Mouse (Mus musculus): Measurements from ENCODE around the gene Galc. TPM values are rescaled to one million over a fixed set of nuclear protein-coding genes. Genes with fewer than 3 reads are reported as not detected.

Gene Galc
- total and polyA plus RNA-seq, 2 experiments = 3.5 to 4.5 TPM

DNA sequence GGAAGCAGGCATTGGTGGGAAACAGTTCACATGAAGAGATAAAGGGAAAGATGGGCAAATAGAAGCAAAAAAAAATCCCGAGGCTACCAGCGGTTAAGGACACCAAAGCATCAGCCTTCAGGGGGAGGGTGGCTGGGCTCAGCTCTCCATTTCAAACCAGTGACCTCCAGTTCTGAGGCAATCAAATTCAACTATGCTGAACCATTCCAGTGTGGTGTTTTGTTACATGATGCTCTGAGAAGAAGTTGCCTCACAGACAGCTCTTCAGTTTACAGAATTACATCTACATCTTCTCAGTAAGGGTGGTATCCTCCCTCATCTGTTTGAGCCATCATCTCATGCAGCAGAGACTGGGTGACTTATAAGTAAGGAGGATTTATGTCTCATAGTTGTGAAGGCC, 82.6 kb downstream of the Galc start:
- Histone ChIP-seq H3K79me2 (ENCODE audit: control insufficient read depth, insufficient read depth, low read length) (no peaks in the 10 kb centered on the region), H3K4me3 (ENCODE audit: insufficient read depth, low read depth, low read length) (no peak overlapping the region), H3K36me3 (ENCODE audit: control insufficient read depth, insufficient read depth, low read length) (no peaks in the 10 kb centered on the region), H3K27ac (replicated peaks; ENCODE audit: insufficient read depth, low read depth, low read length) (no peak overlapping the region), H3K9ac (ENCODE audit: low read depth, low read length) (no peak overlapping the region), H3K27me3 (ENCODE audit: control insufficient read depth, insufficient read depth, low read length) (no peaks in the 10 kb centered on the region), H3K4me1 (ENCODE audit: control insufficient read depth, insufficient read depth, low read length) (no peaks in the 10 kb centered on the region)
- 71% methylated on average over 2 of the region's 2 CpGs for WGBS
- TF ChIP-seq POLR2A (IDR thresholded peaks at IDR 0.05; ENCODE audit: extremely low read depth, insufficient read depth, low read length) (no peak), CTCF (IDR thresholded peaks at IDR 0.05; ENCODE audit: low read depth, low read length) (no peak)
- no peak for DNase-seq (ENCODE audit: extremely low read depth, low read depth, low spot score)

- Histone ChIP-seq H3K79me2 (ENCODE audit: control insufficient read depth, insufficient read depth, low read length) (no peaks in the 10 kb centered on the region), H3K36me3 (ENCODE audit: control insufficient read depth, insufficient read depth, low read length) (no peaks in the 10 kb centered on the region), H3K27ac (replicated peaks; ENCODE audit: insufficient read depth, low read depth, low read length) (no peak overlapping the region), H3K9ac (ENCODE audit: low read depth, low read length) (no peak overlapping the region), H3K4me1 (ENCODE audit: control insufficient read depth, insufficient read depth, low read length) (no peaks in the 10 kb centered on the region), H3K4me3 (ENCODE audit: insufficient read depth, low read depth, low read length) (no peak overlapping the region), H3K27me3 (ENCODE audit: control insufficient read depth, insufficient read depth, low read length) (no peaks in the 10 kb centered on the region)
- no peak for DNase-seq (ENCODE audit: extremely low read depth, low read depth, low spot score)
- 89% methylated on average over 3 of the region's 3 CpGs for WGBS
- TF ChIP-seq POLR2A (IDR thresholded peaks at IDR 0.05; ENCODE audit: extremely low read depth, insufficient read depth, low read length) = no peak
- TF ChIP-seq CTCF (IDR thresholded peaks at IDR 0.05; ENCODE audit: low read depth, low read length) = no peak
Measured at GRCm38 (mm10) chr12:98161901-98162300, 97.4 kb downstream of the Galc start.

DNA sequence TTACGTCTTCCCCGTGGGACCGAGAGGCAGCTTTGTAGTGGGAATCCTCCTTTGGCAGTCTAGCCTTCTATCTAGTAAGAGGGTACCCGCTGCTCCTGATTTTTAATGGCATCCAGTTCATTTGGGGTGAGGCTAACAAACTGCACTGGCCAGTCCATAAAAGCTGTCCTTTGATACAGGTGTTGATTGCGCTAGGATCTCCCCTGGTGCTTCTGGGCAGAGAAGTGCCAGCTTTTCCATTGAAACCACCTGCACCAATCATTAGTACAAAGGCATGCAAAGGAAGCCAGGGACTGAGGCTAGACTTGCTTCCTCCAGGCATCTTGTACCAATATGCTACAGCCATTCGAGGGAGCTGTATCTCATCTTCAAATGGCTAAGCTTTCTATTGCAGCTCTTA, 98.4 kb downstream of the Galc start:
- H3K4me3 ChIP-seq (ENCODE audit: insufficient read depth, low read depth, low read length) = no peak overlapping the region
- no peak overlapping the region for H3K9ac ChIP-seq (ENCODE audit: low read depth, low read length)
- no peaks in the 10 kb centered on the region for H3K27me3 ChIP-seq (ENCODE audit: control insufficient read depth, insufficient read depth, low read length)
- DNase-seq (ENCODE audit: extremely low read depth, low read depth, low spot score) = no peak
- no peaks in the 10 kb centered on the region for H3K4me1 ChIP-seq (ENCODE audit: control insufficient read depth, insufficient read depth, low read length)
- 84% methylated on average over 6 of the region's 6 CpGs for WGBS
- H3K27ac ChIP-seq (replicated peaks; ENCODE audit: insufficient read depth, low read depth, low read length) = no peak overlapping the region
- TF ChIP-seq CTCF (IDR thresholded peaks at IDR 0.05; ENCODE audit: low read depth, low read length) = no peak
- TF ChIP-seq POLR2A (IDR thresholded peaks at IDR 0.05; ENCODE audit: extremely low read depth, insufficient read depth, low read length) = no peak
- H3K79me2 ChIP-seq (ENCODE audit: control insufficient read depth, insufficient read depth, low read length) = no peaks in the 10 kb centered on the region
- H3K36me3 ChIP-seq (ENCODE audit: control insufficient read depth, insufficient read depth, low read length) = no peaks in the 10 kb centered on the region

Other genes starting within 250 kb of the Galc start
- 1.8 and 1.9 TPM in 2 replicates for gene Gpr65, start 9.2 kb upstream of the Galc start, total RNA-seq (2014; rRNA removed)
- 0.58 and 1.0 TPM in 2 replicates for gene Gpr65, start 9.2 kb upstream of the Galc start, polyA plus RNA-seq (2012; rRNA removed)